Mouse (Mus musculus): Measurements from ENCODE around the gene Tmem252.

The Tmem252 gene

DNA sequence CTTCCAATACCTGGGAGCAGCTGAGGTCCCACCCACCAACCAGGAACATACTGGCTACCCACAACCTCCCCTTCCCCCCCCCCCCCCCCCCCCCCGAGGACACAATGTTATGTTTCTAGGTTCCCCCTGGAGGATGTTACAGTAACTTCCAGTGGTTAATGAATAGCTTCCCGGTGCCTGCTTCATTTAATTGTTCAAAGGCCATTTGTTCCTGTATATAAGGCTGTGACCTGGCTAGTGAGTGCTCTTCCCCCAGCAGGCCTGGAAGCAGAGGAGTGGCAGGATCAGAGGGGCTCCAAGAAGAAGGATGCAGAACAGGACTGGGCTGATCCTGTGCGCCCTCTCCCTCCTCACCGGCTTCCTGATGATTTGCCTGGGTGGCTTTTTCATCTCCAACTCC lies at the start of gene Tmem252:
TSS of gene Tmem252 (plus strand) at position 247 of the 400 bp plus-strand sequence.
- no peak for DNase-seq

DNA sequence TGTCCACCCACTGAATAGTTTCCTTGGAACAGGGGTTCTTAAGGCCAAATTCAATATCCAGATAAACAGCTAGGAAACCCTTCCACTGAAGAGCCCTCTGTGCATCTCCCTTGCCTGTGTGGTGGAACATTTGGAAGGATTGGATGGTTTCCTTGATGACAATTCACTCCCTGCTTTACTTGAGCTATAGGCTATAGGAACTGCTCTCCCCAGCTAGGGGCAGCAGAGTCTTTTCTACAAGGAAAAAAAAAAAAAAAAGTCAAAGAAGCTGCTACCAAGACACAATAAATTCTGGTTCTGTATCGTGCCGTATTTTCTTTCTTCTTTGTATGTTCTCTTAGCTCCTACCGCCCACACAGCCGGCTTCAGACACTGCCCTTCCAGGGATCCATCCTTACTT lies 45.8 kb upstream of the Tmem252 start:
- DNase-seq, result no peak

DNA sequence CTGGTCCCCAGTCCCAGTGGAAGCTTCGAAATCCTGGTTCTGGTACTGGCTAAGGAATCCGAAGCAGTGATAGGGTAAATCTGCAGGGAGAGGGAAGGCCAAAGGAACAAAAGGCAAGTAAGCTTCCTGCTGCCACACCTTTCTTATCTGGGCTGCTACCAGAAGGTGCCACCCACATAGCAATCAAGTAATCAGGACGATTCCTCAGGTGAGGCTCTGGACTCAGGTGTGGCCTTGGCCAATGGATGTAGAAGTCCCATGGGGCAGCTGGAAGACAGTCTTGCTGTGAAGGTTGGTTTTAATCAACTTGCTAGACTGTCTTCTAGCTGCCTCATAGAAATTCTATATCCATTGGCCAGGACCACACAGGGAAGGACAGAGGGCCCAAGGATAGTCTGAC lies 40.8 kb upstream of the Tmem252 start:
- no peak for DNase-seq

DNA sequence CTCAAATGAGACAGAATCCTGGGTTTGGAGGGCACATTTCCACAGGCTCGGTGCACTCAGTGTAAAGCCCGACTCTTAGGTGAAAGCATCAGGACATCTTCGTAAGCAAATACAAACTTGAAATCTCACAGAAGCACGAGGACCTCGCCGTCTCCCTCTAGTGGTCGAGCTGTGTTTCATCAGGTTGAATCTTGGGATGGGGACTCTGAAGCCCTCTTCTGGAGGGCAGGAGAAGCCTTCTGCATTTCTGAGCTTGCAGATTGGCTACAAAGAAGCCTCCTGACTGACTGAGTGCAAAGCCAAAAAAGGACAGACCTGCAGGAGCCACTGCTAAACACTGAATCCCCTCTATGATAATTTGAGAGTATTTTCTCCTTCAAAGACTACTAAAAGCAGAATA lies 39.2 kb upstream of the Tmem252 start:
- peak; percentile 65 for DNase-seq

DNA sequence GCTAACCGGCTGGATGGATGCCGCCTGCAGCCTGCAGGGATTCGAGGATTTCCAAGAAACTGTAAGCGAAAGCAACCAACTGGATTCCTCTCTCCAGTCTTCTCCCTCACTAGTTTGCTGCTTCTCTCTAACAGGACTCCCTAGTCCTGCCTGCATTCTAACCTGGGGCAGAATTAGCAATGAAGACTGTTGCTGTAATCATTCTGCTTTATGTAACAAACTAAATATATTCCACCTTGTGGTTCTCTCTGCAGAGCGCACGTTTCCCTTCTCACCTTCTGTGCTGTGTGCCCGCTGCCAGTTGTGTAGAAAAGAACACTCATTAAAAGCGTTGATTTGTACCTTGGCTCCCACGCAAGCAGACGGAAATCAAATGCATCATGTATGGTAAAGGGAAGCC lies 37.2 kb upstream of the Tmem252 start:
- DNase-seq, result peak; percentile 31

DNA sequence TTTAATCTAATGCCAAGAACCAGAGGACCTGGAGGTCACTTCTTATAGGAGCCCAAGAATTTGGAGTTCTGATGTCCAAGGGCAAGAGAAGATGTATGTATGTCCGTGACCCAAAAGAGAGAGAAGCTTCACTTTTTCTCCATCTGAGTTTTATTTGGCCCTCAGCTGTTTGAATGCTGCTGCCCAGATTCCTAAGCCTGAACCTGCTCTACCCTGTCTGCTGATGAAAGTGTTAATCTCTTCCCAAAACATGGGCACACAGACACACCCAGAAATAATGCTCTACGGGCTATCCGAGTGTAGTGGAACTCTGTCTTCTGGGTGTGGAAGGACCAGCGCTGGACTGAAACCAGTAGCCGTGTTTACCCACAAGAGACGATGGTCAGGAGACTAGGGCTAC lies 35.8 kb upstream of the Tmem252 start:
- DNase-seq, result no peak

DNA sequence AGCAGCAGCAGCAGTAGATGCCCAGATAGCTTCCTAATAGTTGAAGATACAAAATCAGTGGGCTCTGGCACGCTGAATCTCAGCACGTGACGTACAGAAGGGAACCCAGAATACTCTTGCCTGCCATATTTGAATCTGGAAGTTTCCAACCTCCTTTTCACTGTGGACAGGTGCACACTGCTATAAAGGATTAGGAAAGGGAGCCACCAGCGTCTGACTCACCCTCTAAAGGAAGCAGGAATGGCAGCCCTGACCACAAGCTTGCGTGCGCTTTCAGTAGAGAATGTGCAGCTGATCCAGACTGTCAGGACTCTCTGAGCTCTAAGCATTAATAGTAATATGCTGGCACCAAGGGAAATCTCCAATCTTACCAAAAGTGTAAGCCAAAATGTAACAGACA lies 32.8 kb upstream of the Tmem252 start:
- no peak for DNase-seq

DNA sequence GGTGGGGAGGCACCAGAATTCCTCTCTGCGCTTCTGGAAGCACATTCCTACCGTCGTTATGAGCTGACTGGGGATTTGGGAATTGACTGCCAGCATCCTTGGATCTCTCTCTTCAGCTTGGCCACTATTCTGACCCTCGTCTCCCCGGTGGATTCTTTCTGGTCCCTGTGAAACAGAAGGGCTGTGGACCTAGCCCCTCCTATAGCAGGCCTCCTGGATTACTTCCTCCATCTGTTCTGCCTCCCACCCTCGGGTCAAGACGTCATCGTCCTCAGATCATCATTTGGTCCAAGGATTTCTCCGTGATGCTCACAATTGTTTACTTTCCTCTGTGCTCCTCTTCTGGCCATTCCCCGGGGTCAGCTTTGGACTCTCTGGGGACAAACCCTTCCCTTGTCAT lies 28.8 kb upstream of the Tmem252 start:
- DNase-seq, result no peak

DNA sequence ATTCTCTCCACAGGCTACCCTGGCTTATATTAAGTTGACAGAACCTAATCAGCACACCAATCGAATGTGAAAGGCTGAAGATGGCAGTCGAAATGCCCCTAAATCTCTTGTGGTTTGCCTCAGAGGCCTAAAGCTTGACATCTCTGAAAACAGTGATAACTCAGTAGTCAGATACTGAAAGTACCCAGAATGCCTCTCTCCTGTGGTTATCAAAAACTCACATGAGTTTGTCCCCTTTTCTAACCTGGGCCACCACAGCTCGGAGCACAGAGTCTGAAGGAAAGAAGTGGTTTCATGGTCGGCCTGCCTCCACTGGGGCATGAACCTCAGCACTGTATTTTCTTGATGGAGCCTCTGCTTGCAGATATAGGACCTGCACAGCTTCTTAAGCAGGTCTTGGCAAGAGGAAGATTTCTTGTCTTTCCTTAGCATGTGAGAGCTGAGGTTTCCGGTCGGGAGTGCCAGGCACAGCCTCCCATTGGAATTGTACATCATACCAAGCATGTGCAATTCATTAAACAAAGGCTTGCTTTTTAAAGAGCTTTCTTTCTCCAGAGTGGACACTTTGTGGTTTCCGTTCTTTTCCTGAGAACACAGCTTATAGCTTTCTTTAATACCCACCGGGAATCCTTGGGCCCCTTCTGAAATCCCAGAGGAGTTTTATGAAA lies 27.5 kb upstream of the Tmem252 start:
- DNase-seq, result no peak

GRCm38 (mm10) chr19:24648016-24648415 lies 25.8 kb upstream of the Tmem252 start:
- no peak for DNase-seq

- DNase-seq, result no peak
These were observed 23.4 kb upstream of the Tmem252 start for GRCm38 (mm10) chr19:24650428-24650827.

DNA sequence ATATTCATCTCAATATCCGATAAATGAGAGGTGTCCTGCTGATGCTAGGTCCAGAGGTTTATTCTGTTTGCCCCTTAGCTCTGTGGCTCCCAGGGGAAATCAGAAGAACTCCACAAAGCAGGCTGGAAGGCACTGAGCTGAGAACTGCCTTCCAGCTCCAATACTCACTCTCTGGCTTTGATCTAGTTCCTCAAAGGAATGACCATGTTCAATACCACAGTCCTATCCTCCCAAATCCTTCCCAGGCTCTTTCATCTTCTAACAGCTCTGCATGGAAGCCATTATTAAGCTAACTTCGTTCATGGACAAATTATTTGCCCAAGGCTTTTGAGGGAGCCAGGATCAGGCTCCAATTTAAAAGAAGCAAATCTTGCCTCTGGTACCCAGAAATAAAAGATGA lies 22.2 kb upstream of the Tmem252 start:
- no peak for DNase-seq

- DNase-seq, result no peak
These were observed 21.3 kb upstream of the Tmem252 start for GRCm38 (mm10) chr19:24652342-24653019.

DNA sequence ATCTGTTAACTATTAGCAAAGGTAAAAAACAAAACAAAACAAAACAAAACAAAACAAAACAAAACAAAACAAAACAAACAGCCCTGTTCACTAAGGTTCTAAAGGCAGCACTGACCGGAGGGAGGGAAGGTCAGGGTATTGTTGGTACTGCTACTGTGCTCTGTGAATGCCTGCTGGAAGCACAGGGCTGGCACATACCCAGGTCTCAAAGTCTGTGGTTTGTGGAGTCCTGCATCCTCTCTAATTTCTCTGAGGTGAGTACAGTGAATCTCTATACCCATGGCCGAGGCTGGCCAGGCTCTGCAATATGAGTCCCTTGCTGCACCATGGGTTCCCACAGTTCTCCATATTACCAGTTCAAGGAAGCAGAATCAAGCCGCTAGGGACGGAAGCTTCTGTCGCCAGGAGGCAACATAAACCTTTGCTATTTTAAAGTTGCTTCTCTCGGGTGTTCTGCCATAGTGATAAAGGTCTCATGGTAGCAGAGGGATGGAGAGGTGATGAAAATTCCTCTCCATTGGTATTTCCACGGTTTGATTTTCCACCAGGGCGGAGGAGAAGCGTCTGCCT lies 20.5 kb upstream of the Tmem252 start:
- no peak for DNase-seq

DNA sequence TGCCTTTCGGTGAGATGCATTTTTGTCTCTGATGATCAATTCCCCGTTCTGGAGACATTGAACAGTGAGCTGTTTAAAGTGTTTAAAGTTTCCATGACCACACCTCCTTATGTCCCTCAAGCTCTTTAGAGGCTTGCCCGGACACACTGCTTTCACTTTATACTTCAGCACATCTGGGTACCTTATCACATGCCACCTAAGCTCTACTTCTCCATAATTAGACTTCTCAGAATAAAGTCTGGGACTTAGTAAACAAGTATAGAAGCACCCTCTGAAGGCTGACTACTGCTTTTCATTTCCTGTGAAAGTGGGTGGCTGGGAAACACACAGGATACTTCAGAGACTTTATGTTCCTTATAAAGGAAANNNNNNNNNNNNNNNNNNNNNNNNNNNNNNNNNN lies 16.8 kb upstream of the Tmem252 start:
- no peak for DNase-seq

- DNase-seq, result no peak
These were observed 11.5 kb upstream of the Tmem252 start for GRCm38 (mm10) chr19:24662346-24662745.

GRCm38 (mm10) chr19:24665771-24666170 lies 8.0 kb upstream of the Tmem252 start:
- no peak for DNase-seq

- no peak for DNase-seq
These were observed 6.3 kb upstream of the Tmem252 start for GRCm38 (mm10) chr19:24667527-24667926.

- DNase-seq, result no peak
These were observed 2.2 kb upstream of the Tmem252 start for GRCm38 (mm10) chr19:24671571-24671970.

DNA sequence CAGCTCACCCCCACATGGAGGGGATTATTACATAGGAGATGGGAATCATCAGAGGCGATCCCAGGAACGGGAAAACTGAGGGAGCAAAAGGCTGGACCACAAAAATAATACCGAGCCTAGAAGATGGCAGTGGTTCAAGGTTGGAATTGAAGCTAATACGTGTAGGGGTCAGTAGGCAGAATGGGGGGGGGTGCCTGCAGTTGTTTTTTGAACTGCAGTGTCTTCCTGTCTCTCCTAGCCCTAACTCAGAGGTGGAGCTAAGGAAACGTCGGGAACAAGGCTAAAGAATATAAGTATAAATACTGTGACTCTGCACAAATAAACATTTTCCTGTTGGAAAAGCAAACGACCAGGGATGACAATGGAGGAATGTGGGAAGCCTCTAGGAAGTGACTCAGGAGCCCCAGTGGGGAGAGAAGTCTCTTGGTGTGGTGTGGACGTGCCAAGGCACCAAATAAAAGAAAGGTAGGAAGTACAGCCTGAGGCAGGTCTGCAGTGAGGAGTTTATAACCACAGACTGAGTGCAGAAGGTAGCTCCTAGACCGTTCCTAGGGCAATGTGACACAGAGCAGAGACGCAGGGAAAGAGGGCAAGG lies 1.3 kb upstream of the Tmem252 start:
- no peak for DNase-seq

GRCm38 (mm10) chr19:24673331-24673730 lies 477 bp upstream of the Tmem252 start:
- DNase-seq, result no peak

DNA sequence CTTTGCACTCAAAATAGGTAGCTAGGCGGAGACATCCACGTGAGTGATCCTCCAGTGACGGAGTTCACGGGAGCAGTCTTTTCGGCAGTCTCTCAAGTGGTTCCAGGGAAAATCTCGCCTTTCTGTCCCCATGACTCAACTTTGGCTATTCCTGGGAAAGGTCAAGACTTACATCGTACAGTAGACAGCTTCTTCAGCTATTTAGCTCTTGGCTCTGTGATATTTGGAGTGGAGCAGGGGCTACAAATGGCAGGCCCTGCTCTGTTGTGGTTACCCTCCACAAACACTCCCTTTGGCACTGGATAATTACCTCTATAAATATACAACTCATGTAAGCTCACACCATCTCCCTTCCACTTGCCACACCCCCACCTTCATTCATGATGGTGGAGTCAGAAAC lies 2.6 kb downstream of the Tmem252 start:
- no peak for DNase-seq

DNA sequence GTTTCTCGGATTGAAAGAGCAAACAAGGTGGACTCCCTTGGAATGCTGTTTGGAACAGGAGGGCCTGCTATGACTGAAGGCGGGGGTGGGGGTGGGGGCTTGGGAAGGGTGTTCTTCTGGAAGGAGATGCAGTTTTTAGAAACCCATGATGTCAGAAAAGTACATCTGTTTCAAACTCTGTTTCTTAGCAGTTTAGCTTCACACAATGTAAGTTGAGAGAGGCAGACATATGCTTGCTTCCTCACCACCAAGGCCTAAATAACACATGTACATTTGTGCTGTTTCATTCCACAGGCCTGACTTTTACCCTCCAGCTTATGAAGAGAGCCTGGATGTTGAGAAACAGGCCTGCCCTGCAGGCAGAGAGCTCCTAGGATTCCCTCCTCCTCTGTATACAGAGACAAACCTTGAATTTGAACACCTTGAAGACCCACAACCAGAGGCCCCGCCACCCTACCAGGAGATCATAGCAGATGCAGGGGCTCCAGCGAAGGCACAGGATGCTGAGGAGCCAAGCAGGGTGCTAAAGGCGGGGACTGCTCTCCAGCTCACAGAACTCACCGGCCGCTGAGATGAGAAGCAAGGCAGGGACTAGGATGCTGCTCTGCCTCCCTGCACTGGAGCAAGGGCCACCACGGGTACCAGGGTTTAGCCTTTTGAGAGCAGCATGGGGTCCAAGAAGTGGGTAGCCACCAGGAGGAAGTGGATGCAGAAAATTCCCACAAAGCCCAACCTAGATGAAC lies 3.6 kb downstream of the Tmem252 start:
- DNase-seq, result peak; percentile 26

All from right cerebral cortex, postnatal 25 days (tissue).